Mouse (Mus musculus) bone marrow macrophage, adult 2 months (primary cell): ENCODE measurements around the gene Rsph9.

ENCODE experiments used
- CTCF ChIP-seq: IDR thresholded peaks from 2 replicates; pipeline ENCODE4 v1.5.1; 2012; ENCODE audit warnings: low read depth, mild to moderate bottlenecking, low read length, moderate library complexity
- POLR2A ChIP-seq: IDR thresholded peaks from 2 replicates; pipeline ENCODE4 v1.6.1; 2012; ENCODE audit warnings: mild to moderate bottlenecking, low read depth, low read length, borderline replicate concordance

DNA sequence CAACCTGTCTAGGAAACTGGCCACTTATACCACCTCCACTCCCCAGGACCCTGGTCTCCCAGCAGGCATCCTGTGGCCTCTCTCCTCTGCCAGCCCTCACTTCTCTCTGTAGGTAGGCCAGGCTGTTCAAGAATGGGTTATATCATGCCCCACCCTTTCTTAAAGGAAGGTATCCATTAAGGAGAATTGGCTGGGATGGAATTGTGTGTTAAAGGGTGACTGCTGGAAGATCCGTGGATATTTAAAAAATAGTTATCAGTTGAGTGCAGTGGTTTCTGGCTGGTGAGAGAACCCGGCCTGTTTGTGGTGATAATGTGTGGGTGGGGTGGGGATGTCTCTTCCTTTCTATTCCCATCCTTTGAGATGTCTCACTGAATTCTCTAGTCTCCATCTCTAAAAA is 15.2 kb upstream of the Rsph9 start:
- TF ChIP-seq POLR2A (no peak), CTCF (no peak)
